Mouse (Mus musculus): ENCODE results near the gene Upk2.
"Not testable (repeated sequence)": the region's sequence is repeated elsewhere in the genome, so short reads cannot be mapped to it uniquely, and the experiment has no call there.

Upk2 gene

GRCm38 (mm10) chr9:44468800-44469199, 14.0 kb upstream of the Upk2 start:
- no peak for DNase-seq (ENCODE audit: low read depth, low spot score)

GRCm38 (mm10) chr9:44468224-44468623, 13.4 kb upstream of the Upk2 start:
- no peak for DNase-seq (ENCODE audit: low read depth, low spot score)

GRCm38 (mm10) chr9:44461950-44462349, 7.2 kb upstream of the Upk2 start:
- no peak for DNase-seq (ENCODE audit: low read depth, low spot score)

GRCm38 (mm10) chr9:44457035-44457742, 2.4 kb upstream of the Upk2 start:
- DNase-seq (ENCODE audit: low read depth, low spot score): peak; percentile 23

GRCm38 (mm10) chr9:44454132-44454890, 465 bp downstream of the Upk2 start:
- DNase-seq (ENCODE audit: low read depth, low spot score): peak; percentile 80

DNA sequence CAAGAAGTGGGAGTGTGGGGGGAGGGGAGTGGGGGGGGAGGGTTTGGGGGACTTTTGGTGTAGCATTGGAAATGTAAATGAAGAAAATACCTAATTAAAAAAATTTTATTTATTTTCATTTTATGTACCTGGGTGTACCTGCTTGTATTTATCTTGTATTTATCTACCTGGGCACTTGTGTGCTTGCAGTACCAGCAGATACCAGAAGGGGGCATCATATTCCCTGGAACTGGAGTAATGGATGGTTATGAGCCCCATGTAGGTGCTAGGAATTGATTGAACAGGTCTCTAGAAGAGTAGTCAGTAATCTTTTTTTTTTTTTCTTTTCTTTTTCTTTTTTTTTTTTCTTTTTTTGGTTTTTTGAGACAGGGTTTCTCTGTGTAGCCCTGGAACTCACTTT, 4.4 kb downstream of the Upk2 start:
- peak; percentile 44 for DNase-seq (ENCODE audit: low read depth, low spot score)

GRCm38 (mm10) chr9:44444402-44445025, 10.3 kb downstream of the Upk2 start:
- not testable (repeated sequence) for DNase-seq (ENCODE audit: low read depth, low spot score)

- DNase-seq (ENCODE audit: low read depth, low spot score): no peak
These were observed 13.8 kb downstream of the Upk2 start, which contains the start of gene Foxr1 for GRCm38 (mm10) chr9:44440961-44441360. Gene Foxr1, minus strand, starts transcription at chr9:44441136.

DNA sequence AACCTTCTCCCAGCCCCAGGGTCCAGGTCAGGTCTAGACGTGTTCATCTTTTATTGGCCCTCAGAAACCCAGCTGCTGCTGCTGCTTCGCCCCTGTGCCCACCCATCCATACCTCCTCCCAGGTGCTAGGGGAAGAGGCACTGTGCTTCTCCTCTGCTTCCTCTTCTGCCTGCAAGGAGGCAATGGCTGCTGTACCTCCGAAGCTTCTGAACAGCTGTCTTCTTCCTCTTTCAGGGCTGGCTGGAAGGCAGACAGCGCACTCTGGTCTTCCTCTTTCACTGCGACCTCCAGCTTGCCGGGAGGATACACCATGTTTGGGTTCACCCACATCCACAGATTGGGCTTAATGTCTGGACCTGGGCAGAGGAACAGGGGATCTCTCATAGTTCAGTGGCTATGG, 19.0 kb downstream of the Upk2 start:
- DNase-seq (ENCODE audit: low read depth, low spot score): no peak

- no peak for DNase-seq (ENCODE audit: low read depth, low spot score)
These were observed 22.1 kb downstream of the Upk2 start for GRCm38 (mm10) chr9:44432577-44433185.

GRCm38 (mm10) chr9:44423576-44423975, 31.2 kb downstream of the Upk2 start:
- DNase-seq (ENCODE audit: low read depth, low spot score): no peak

- DNase-seq (ENCODE audit: low read depth, low spot score): no peak
These were observed 34.4 kb downstream of the Upk2 start for GRCm38 (mm10) chr9:44420280-44420898.

GRCm38 (mm10) chr9:44419730-44420129, 35.0 kb downstream of the Upk2 start:
- not testable (repeated sequence) for DNase-seq (ENCODE audit: low read depth, low spot score)

DNA sequence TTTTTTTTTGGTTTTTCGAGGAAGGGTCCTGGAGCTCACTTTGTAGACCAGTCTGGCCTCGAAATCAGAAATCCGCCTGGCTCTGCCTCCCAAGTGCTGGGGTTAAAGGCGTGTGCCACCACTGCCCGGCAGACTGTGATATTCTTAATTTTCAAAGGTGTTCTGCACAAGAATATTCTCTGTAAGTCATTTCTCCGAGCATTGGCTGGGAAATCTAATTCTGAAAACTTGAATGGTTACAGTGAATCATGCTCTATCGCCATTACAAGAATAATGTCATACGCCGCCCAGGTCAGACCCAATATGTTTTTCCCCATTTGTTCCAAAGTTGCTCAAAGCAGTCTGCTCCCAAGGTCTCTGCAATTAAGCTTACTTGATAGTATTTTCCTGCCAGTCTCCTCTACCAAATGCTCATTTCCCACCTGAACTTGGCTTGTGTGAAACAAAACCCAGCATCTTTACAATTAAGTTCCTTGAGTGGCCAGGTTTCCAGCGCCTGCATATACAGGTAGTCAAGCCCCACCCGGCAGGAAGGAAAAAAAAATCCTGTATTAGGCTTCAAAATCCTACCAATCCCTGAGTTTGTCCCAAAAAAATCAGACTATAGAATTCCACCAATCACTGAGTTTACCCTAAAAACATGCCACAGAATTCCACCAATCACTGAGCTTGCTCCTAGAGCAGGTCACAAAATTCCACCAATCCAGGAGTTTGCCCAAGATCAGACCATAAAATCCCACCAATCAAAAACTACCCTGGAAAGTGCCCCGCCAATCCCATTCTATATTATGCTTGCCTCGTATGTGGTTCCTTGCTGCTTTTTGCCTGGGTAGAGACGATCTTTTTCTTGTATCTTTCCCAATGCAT, 36.0 kb downstream of the Upk2 start, which contains the start of gene Ccdc84:
Ccdc84 (minus strand) TSS at position 51 of the 867 bp plus-strand sequence.
- no peak for DNase-seq (ENCODE audit: low read depth, low spot score)

DNA sequence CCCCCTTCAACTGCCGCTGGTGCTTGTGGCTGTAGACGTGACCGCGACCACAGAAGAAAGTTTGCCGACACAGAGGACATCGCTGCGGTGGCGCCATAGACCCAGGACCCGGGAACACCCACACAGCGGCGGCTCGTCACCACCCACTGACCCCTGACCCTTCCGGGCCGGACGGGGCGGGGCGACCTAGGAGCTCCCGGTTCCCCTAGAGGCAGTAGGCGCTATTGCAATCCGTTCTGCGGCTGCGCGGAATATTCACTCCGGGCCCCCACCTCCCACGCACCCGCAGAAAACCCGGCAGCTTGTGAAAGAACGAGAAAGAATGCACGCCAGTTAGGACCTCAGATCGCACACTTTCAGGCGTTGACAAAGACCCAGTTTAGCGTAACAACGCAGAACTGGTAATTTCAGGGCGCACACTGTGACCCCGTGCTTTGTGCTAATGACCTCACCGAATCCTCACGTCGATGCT, 36.8 kb downstream of the Upk2 start:
- DNase-seq (ENCODE audit: low read depth, low spot score): peak; percentile 92

DNA sequence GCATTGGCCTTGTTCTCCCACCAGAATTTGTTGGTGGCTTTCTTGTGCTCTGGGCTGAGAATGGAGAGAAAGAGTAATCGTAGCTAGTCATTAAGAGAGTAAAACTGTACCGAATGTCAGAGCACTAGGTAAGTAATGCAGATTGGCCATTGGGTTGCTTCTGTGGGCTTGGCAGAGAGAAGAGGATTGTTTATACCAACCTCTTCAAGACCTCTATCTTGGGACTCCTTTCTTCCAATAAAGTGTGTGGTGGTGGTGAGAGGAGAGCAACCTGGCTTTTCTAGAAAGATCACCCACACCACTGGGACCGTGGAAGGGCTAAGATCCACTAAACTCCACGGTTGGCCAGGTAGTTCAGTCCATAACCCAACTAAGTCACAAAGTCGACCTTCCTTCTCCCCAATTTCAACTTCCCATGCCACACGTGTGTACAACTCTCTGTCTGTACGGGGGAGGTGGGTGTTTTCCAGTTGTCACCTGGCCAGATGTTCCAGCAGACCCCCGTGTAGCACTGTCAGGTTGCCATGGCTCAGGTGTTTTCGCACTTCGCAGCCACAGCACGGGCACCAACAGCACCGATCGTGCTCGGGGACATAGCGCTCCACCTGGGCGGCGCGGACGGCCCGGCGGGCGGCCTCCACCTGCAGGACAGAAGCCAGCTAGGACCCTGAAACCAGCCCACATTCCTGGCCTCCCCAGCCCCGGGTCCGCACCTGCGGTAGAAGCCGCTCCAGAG, 37.5 kb downstream of the Upk2 start:
- no peak for DNase-seq (ENCODE audit: low read depth, low spot score)

- DNase-seq (ENCODE audit: low read depth, low spot score): no peak
These were observed 42.0 kb downstream of the Upk2 start for GRCm38 (mm10) chr9:44412781-44413180.

- peak; percentile 59 for DNase-seq (ENCODE audit: low read depth, low spot score)
These were observed 42.5 kb downstream of the Upk2 start for GRCm38 (mm10) chr9:44412306-44412705.

- no peak for DNase-seq (ENCODE audit: low read depth, low spot score)
These were observed 43.1 kb downstream of the Upk2 start for GRCm38 (mm10) chr9:44411601-44412130.

Data from CD4-positive helper T cell, adult 2 months (primary cell).